Mouse (Mus musculus): ENCODE results near the gene Mylpf. TPM values are rescaled to one million over a fixed set of nuclear protein-coding genes. Genes with fewer than 3 reads are reported as not detected.
"Not testable (repeated sequence)": the region's sequence is repeated elsewhere in the genome, so short reads cannot be mapped to it uniquely, and the experiment has no call there.

Gene Mylpf
- polyA plus RNA-seq (2016; fragmentation: Nextera tagmentation; extraction: Ambion mirVana): 12.6 and 16.5 TPM in 2 replicates

DNA sequence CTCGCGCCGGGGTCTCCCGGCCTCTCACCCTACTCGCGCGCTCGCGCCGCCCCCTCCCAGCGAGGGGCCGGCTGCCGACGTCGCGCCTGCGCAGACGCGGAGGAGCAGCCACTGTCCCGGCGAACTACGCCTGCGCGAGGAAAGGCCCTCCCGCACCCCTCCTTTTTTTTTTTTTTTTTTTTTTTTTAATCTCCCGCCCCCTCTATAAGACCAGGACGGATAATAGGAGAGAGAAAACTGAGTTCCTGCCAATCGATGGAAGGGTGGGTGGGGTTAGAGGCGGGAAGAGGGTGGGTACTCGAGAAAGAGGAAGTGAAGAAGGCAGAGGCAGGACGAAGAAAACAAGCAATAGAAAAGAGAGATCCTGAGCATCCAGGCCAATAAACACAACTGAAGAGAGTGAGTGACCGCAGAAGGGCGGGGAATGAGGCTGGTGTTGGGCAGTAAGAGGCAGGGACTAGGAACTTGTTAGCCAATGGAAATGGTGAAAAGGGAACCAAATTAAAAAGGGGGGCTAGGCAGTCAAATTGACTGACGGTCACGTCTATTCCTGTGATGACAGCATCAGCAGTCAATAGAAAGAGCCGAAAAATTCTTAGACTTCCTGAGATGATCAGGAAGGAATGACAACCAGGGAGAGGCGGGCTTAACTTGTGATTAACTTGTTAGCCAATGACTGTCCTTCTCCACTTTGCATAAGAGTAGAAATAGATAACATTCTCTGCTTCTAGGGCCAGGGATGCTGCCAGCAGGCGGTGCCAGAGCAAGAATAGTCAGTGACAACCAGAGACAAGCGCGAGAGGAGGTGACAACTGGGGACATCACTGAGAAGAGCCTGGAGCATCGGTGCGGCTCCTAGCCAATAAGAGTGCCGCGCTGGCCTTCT is at the start of gene Mylpf:
Mylpf (plus strand) TSS at position 338 of the 886 bp plus-strand sequence.
- peaks cover 27% of the 10 kb centered on the region for H3K27me3 ChIP-seq (ENCODE audit: low read depth, poor library complexity, severe bottlenecking)
- H3K4me3 ChIP-seq: peak within 1 kb of the TSS; percentile 70
- peaks cover 44% of the 10 kb centered on the region for H3K4me1 ChIP-seq
- WGBS: under 1% methylated on average over 44 of the region's 44 CpGs
- peak within 1 kb of the TSS; percentile 93 for H3K27ac ChIP-seq (replicated peaks)
- peaks cover 14% of the 10 kb centered on the region for H3K36me3 ChIP-seq
- peak; percentile 94 for DNase-seq (ENCODE audit: low spot score)
- H3K9me3 ChIP-seq (replicated peaks): no peaks in the 10 kb centered on the region

GRCm38 (mm10) chr7:127162546-127162945 is 46.1 kb upstream of the Mylpf start:
- Histone ChIP-seq H3K9me3 (replicated peaks) (no peaks in the 10 kb centered on the region), H3K4me1 (no peaks in the 10 kb centered on the region), H3K27ac (replicated peaks) (no peak overlapping the region), H3K27me3 (ENCODE audit: low read depth, poor library complexity, severe bottlenecking) (no peaks in the 10 kb centered on the region), H3K36me3 (no peaks in the 10 kb centered on the region), H3K4me3 (no peak overlapping the region)
- no peak for DNase-seq (ENCODE audit: low spot score)
- 92% methylated on average over 5 of the region's 5 CpGs for WGBS

DNA sequence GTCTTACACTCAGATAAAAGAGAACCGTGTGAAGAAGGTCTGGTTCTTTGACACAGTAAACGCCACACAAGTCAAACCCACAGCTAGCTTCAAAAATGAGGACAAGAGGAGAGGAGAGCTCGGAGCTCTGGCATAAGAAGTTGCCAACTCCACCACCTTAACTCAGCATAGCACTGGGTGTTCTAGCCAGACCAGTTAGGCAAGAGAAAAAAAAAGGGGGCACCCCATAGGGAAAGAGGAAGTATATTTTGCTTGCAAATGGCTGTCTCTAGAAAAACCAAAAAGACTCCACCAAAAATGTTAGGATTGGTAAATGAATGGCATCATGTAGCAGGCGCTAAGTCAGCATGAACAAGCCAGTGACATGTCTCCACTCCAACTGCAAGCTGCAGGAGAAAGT is 44.7 kb upstream of the Mylpf start:
- Histone ChIP-seq H3K4me3 (no peak overlapping the region), H3K9me3 (replicated peaks) (no peaks in the 10 kb centered on the region), H3K27me3 (ENCODE audit: low read depth, poor library complexity, severe bottlenecking) (no peaks in the 10 kb centered on the region), H3K27ac (replicated peaks) (no peak overlapping the region), H3K4me1 (no peaks in the 10 kb centered on the region), H3K36me3 (no peaks in the 10 kb centered on the region)
- 80% methylated on average over 4 of the region's 4 CpGs for whole genome bisulfite sequencing
- DNase-seq (ENCODE audit: low spot score): no peak

- no peaks in the 10 kb centered on the region for H3K27me3 ChIP-seq (ENCODE audit: low read depth, poor library complexity, severe bottlenecking)
- no peak for DNase-seq (ENCODE audit: low spot score)
- H3K27ac ChIP-seq (replicated peaks): no peak overlapping the region
- 88% methylated on average over 12 of the region's 12 CpGs for WGBS
- no peaks in the 10 kb centered on the region for H3K4me1 ChIP-seq
- no peaks in the 10 kb centered on the region for H3K9me3 ChIP-seq (replicated peaks)
- H3K4me3 ChIP-seq: no peak overlapping the region
- no peaks in the 10 kb centered on the region for H3K36me3 ChIP-seq
Observed at GRCm38 (mm10) chr7:127165607-127166493, 42.8 kb upstream of the Mylpf start.

GRCm38 (mm10) chr7:127166501-127166900 is 42.2 kb upstream of the Mylpf start:
- no peak for DNase-seq (ENCODE audit: low spot score)
- 93% methylated on average over 5 of the region's 5 CpGs for WGBS
- no peak overlapping the region for H3K4me3 ChIP-seq
- no peaks in the 10 kb centered on the region for H3K4me1 ChIP-seq
- no peak overlapping the region for H3K27ac ChIP-seq (replicated peaks)
- no peaks in the 10 kb centered on the region for H3K27me3 ChIP-seq (ENCODE audit: low read depth, poor library complexity, severe bottlenecking)
- H3K36me3 ChIP-seq: no peaks in the 10 kb centered on the region
- no peaks in the 10 kb centered on the region for H3K9me3 ChIP-seq (replicated peaks)

DNA sequence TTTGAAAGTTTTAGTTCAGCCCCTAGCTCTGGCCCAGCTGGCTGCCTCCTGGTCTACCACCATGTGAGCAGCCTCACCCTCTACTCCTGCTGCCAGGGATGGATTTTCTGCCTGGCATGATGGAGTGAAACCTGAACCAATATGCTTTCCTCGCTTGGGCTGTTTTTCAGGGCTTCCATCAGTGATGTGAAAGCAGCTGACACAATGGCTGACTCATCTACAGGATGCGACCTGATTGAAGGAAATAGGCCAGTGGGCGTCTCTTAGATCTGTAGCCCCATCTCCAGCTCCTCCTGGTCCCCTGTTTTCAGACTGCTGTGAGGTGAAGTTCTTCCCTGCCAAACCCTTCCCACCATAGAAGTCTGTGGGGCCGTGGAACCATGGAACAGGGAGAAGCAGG is 31.8 kb upstream of the Mylpf start:
- H3K27me3 ChIP-seq (ENCODE audit: low read depth, poor library complexity, severe bottlenecking): no peaks in the 10 kb centered on the region
- H3K9me3 ChIP-seq (replicated peaks): 0 out of 2 replicates have a peak, but pooled peaks cover 3% of the 10 kb centered on the region
- H3K36me3 ChIP-seq: no peaks in the 10 kb centered on the region
- DNase-seq (ENCODE audit: low spot score): no peak
- H3K4me3 ChIP-seq: no peak overlapping the region
- 79% methylated on average over 4 of the region's 4 CpGs for WGBS
- H3K4me1 ChIP-seq: no peaks in the 10 kb centered on the region
- no peak overlapping the region for H3K27ac ChIP-seq (replicated peaks)

- 82% methylated on average over 2 of the region's 2 CpGs for WGBS
- no peaks in the 10 kb centered on the region for H3K27me3 ChIP-seq (ENCODE audit: low read depth, poor library complexity, severe bottlenecking)
- no peak overlapping the region for H3K4me3 ChIP-seq
- H3K4me1 ChIP-seq: no peaks in the 10 kb centered on the region
- no peak for DNase-seq (ENCODE audit: low spot score)
- no peaks in the 10 kb centered on the region for H3K9me3 ChIP-seq (replicated peaks)
- no peaks in the 10 kb centered on the region for H3K36me3 ChIP-seq
- no peak overlapping the region for H3K27ac ChIP-seq (replicated peaks)
Observed at GRCm38 (mm10) chr7:127180783-127181182, 27.9 kb upstream of the Mylpf start.

DNA sequence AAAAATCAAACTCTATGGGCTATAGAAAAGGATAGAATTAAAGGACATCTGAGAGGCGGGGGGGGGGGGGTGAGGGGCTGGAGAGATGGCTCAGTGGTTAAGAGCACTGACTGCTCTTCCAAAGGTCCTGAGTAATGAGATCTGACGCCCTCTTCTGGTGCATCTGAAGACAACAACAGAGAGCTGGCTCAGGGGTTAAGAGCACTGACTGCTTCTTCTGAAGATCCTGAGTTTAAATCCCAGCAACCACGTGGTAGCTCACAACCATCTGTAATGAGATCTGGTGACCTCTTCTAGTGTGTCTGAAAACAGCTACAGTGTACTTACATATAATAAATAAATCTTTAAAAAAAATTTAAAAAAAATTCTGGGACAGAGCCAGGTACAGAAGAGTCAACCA is 27.0 kb upstream of the Mylpf start:
- 12% methylated on average over 2 of the region's 3 CpGs for WGBS
- not testable (repeated sequence) for H3K27ac ChIP-seq (replicated peaks); H3K9me3 ChIP-seq (replicated peaks); DNase-seq (ENCODE audit: low spot score); H3K4me1 ChIP-seq; H3K27me3 ChIP-seq (ENCODE audit: low read depth, poor library complexity, severe bottlenecking); H3K36me3 ChIP-seq; H3K4me3 ChIP-seq

- no peak for DNase-seq (ENCODE audit: low spot score)
- no peaks in the 10 kb centered on the region for H3K9me3 ChIP-seq (replicated peaks)
- 84% methylated on average over 8 of the region's 8 CpGs for WGBS
- H3K4me3 ChIP-seq: no peak overlapping the region
- no peaks in the 10 kb centered on the region for H3K4me1 ChIP-seq
- no peaks in the 10 kb centered on the region for H3K27me3 ChIP-seq (ENCODE audit: low read depth, poor library complexity, severe bottlenecking)
- no peak overlapping the region for H3K27ac ChIP-seq (replicated peaks)
- H3K36me3 ChIP-seq: no peaks in the 10 kb centered on the region
Observed at GRCm38 (mm10) chr7:127183345-127183744, 25.3 kb upstream of the Mylpf start.

DNA sequence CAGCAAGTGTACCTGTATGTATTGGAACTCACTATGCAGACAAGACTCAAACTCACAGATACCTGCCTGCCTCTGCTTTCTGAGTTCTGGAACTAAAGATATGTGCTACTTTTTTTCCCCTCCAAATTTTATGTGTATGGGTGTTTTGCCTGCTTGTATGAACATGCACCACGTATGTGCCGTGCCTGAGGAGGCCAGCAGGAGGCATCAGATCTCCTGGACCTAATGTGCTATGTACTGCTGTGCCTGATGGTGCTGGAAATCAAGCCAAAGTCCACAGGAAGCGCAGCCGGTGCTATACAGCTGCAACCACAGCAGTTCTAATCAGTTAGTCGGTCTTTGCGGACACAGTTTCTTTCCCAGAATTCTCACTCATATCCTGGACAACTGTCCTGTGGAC is 24.9 kb upstream of the Mylpf start:
- H3K4me3 ChIP-seq: no peak overlapping the region
- H3K4me1 ChIP-seq: no peaks in the 10 kb centered on the region
- no peak for DNase-seq (ENCODE audit: low spot score)
- no peaks in the 10 kb centered on the region for H3K9me3 ChIP-seq (replicated peaks)
- no peak overlapping the region for H3K27ac ChIP-seq (replicated peaks)
- H3K36me3 ChIP-seq: no peaks in the 10 kb centered on the region
- WGBS: 79% methylated on average over 6 of the region's 6 CpGs
- H3K27me3 ChIP-seq (ENCODE audit: low read depth, poor library complexity, severe bottlenecking): no peaks in the 10 kb centered on the region

- Histone ChIP-seq H3K36me3 (no peaks in the 10 kb centered on the region), H3K27ac (replicated peaks) (no peak overlapping the region), H3K4me1 (no peaks in the 10 kb centered on the region), H3K4me3 (no peak overlapping the region), H3K27me3 (ENCODE audit: low read depth, poor library complexity, severe bottlenecking) (no peaks in the 10 kb centered on the region), H3K9me3 (replicated peaks) (no peaks in the 10 kb centered on the region)
- DNase-seq (ENCODE audit: low spot score): no peak
- WGBS: 67% methylated on average over 1 of the region's 1 CpGs
Observed at GRCm38 (mm10) chr7:127184720-127185119, 24.0 kb upstream of the Mylpf start.

DNA sequence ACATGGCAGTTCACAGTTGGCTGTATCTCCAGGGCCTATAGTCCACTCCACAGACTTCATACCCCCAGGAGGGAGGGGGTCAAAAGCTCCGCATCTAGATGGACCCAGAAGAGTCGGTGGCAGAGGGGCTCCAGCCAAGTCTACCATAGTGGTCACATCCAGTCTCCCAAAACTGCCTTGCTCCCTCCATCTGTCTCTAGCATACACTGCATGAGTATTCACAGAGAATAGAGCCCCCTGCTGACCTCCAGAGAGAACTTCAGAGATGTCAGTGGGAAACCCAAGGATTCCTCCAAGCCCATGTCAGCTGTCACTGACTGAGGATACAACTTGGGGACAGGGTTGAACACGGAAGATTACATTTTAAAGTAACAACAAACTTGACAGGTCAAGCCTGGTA is 23.1 kb upstream of the Mylpf start:
- H3K27ac ChIP-seq (replicated peaks): no peak overlapping the region
- peaks cover 4% of the 10 kb centered on the region for H3K36me3 ChIP-seq
- WGBS: 72% methylated on average over 3 of the region's 3 CpGs
- H3K4me1 ChIP-seq: no peaks in the 10 kb centered on the region
- no peaks in the 10 kb centered on the region for H3K9me3 ChIP-seq (replicated peaks)
- no peaks in the 10 kb centered on the region for H3K27me3 ChIP-seq (ENCODE audit: low read depth, poor library complexity, severe bottlenecking)
- no peak overlapping the region for H3K4me3 ChIP-seq
- DNase-seq (ENCODE audit: low spot score): no peak

GRCm38 (mm10) chr7:127187351-127187750 is 21.3 kb upstream of the Mylpf start:
- DNase-seq (ENCODE audit: low spot score): no peak
- H3K36me3 ChIP-seq: peaks cover 21% of the 10 kb centered on the region
- no peaks in the 10 kb centered on the region for H3K9me3 ChIP-seq (replicated peaks)
- H3K27me3 ChIP-seq (ENCODE audit: low read depth, poor library complexity, severe bottlenecking): no peaks in the 10 kb centered on the region
- 73% methylated on average over 10 of the region's 10 CpGs for WGBS
- H3K27ac ChIP-seq (replicated peaks): no peak overlapping the region
- H3K4me1 ChIP-seq: no peaks in the 10 kb centered on the region
- no peak overlapping the region for H3K4me3 ChIP-seq
